ENCODE assay signal across 8 mouse cellular contexts in the genomic region with DNA sequence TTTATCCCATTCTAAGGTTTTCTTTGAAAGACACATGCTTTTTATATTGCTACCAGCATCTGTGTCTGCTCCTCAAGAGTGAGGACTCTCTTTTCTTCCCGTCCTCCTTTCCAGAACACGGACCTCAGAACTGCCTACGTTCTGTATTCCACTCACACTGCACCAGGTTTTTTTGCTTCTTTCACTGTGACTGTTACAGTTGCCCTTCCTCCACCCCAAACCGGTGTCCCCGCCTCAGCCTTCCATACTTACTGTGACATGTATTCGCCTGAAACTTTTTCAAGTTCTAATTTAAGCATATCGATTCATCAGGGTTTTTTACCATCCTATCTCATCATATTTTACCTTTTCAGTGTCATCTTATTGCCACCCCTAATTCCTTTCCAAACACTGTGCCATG. TPM values are rescaled to one million over a fixed set of nuclear protein-coding genes. Genes with fewer than 3 reads are reported as not detected.
DNase-seq lines count a peak whose midpoint lies in the region; ATAC-seq lines count a peak whose summit lies in the region.

No protein-coding gene starts in this region.

- 19% methylated on average over 7 of the region's 7 CpGs for WGBS in forebrain, embryonic 11.5 days
- 3% methylated on average over 7 of the region's 7 CpGs for WGBS in liver, embryonic 15.5 days (ENCODE audit: insufficient replicate concordance)

- no peaks in the 10 kb centered on the region for H3K9me3 ChIP-seq in forebrain, embryonic 11.5 days (ENCODE audit: control insufficient read depth, low read length)
- no peaks in the 10 kb centered on the region for H3K9me3 ChIP-seq in liver, embryonic 15.5 days (replicated peaks)

- H3K27ac ChIP-seq in forebrain, embryonic 11.5 days (ENCODE audit: low read depth, low read length), result no peak overlapping the region
- H3K27ac ChIP-seq in liver, embryonic 15.5 days (replicated peaks), result peak overlapping the region; percentile 99

- H3K9ac ChIP-seq in forebrain, embryonic 11.5 days (ENCODE audit: low read length), result peak overlapping the region; percentile 88
- peak overlapping the region; percentile 98 for H3K9ac ChIP-seq in liver, embryonic 15.5 days

- no peaks in the 10 kb centered on the region for H3K36me3 ChIP-seq in forebrain, embryonic 11.5 days (ENCODE audit: control insufficient read depth, insufficient read depth, low read length)
- peaks cover 6% of the 10 kb centered on the region; the same call in 1 of the 2 replicates for H3K36me3 ChIP-seq in liver, embryonic 15.5 days (replicated peaks)

- peak; percentile 39 to 43 for DNase-seq in left cerebral cortex, adult 18-20 months (ENCODE audit: low spot score in 2 of 2)
- DNase-seq in left cerebral cortex, adult 8-10 months (ENCODE audit: low spot score in 2 of 2), result no peak
- DNase-seq in adrenal gland, postnatal 36 days, result peak; percentile 35 to 46
- no peak for DNase-seq in forebrain, embryonic 11.5 days (ENCODE audit: low spot score)
- peak; percentile 36 to 56 for DNase-seq in right cerebral cortex, postnatal 10 days (ENCODE audit: low spot score in 2 of 2)
- no peak for DNase-seq in yolk sac, embryonic 10.5 days (ENCODE audit: low spot score)

- H3K4me1 ChIP-seq in forebrain, embryonic 11.5 days (replicated peaks; ENCODE audit: control insufficient read depth, insufficient read depth, low read length), result no peaks in the 10 kb centered on the region; the same call in 1 of the 2 replicates
- peaks cover 41% of the 10 kb centered on the region for H3K4me1 ChIP-seq in liver, embryonic 15.5 days (replicated peaks)

- peak overlapping the region; percentile 92 for H3K4me3 ChIP-seq in forebrain, embryonic 11.5 days (ENCODE audit: low read depth, low read length)
- H3K4me3 ChIP-seq in liver, embryonic 15.5 days (replicated peaks), result peak overlapping the region; percentile 93

- peak overlapping the region; percentile 77 for H3K4me2 ChIP-seq in forebrain, embryonic 11.5 days (ENCODE audit: low read depth, low read length, severe bottlenecking)
- H3K4me2 ChIP-seq in liver, embryonic 15.5 days, result peak overlapping the region; percentile 85

- no peak for ATAC-seq in forebrain, embryonic 11.5 days (replicated peaks; ENCODE audit: low FRiP score)
- ATAC-seq in inflammation-experienced regulatory T-cells, adult 6 months, result peak; percentile 5
- ATAC-seq in liver, embryonic 15.5 days (ENCODE audit: insufficient read depth), result no peak

- H3K27me3 ChIP-seq in forebrain, embryonic 11.5 days (ENCODE audit: control insufficient read depth, insufficient read depth, low read length), result no peaks in the 10 kb centered on the region
- no peaks in the 10 kb centered on the region for H3K27me3 ChIP-seq in liver, embryonic 15.5 days

RNA-seq across cellular contexts. Expression of gene Ints13, which starts 1.0 kb away (rescaled TPM):
- 10 to 100 TPM; 33.8 to 40.7 TPM for total RNA-seq in left cerebral cortex, adult 18-20 months (2021)
- 10 to 100 TPM; 29.8 to 44.1 (median 36.3) TPM for total RNA-seq in left cerebral cortex, adult 8-10 months (2022)
- 10 to 100 TPM; 32.1 to 37.3 TPM for total RNA-seq in adrenal gland, postnatal 36 days (2021)
- polyA plus RNA-seq in forebrain, embryonic 11.5 days (2014; fragmentation: Nextera tagmentation; extraction: Ambion mirVana), result 89.0 and 92.0 TPM in 2 replicates
- 10 to 100 TPM; 54.4 to 76.9 (median 68.4) TPM for polyA plus RNA-seq in inflammation-experienced regulatory T-cells, adult 6 months (2017; shearing (Covaris generic))
- polyA plus RNA-seq in liver, embryonic 15.5 days (2015; fragmentation: Nextera tagmentation; extraction: Ambion mirVana), result 29.4 and 30.3 TPM in 2 replicates

RNA-seq across cellular contexts. Expression of gene Fgfr1op2, which starts 1.6 kb away (rescaled TPM):
- total RNA-seq in left cerebral cortex, adult 18-20 months (2021), result 100 to 1,000 TPM; 100 to 101 TPM
- 10 to 100 TPM; 92.6 to 96.2 (median 94.2) TPM for total RNA-seq in left cerebral cortex, adult 8-10 months (2022)
- 100 to 1,000 TPM; 100 to 113 TPM for total RNA-seq in adrenal gland, postnatal 36 days (2021)
- polyA plus RNA-seq in forebrain, embryonic 11.5 days (2014; fragmentation: Nextera tagmentation; extraction: Ambion mirVana), result 83.8 and 85.6 TPM in 2 replicates
- polyA plus RNA-seq in inflammation-experienced regulatory T-cells, adult 6 months (2017; shearing (Covaris generic)), result 100 to 1,000 TPM in 1 of 3 experiments, 10 to 100 TPM in 2; 80.5 to 140 (median 88.8) TPM
- polyA plus RNA-seq in liver, embryonic 15.5 days (2015; fragmentation: Nextera tagmentation; extraction: Ambion mirVana), result 81.0 and 83.4 TPM in 2 replicates

Comparison
In these comparisons a context has a peak if more than half of its experiments do, and no peak if none do; other contexts are left out.
1. DNase-seq: peak in left cerebral cortex, adult 18-20 months (2 of 2), adrenal gland, postnatal 36 days (2 of 2) and right cerebral cortex, postnatal 10 days (2 of 2); none in left cerebral cortex, adult 8-10 months (0 of 2), forebrain, embryonic 11.5 days (single experiment) and yolk sac, embryonic 10.5 days (single experiment).